Mouse (Mus musculus) embryonic facial prominence, embryonic 14.5 days (tissue): ENCODE measurements around the gene Gm11032. TPM values are rescaled to one million over a fixed set of nuclear protein-coding genes. Genes with fewer than 3 reads are reported as not detected.
A peak's percentile ranks its signal among the peaks of the same experiment; 100 is the strongest.
"Not testable (repeated sequence)": the region's sequence is repeated elsewhere in the genome, so short reads cannot be mapped to it uniquely, and the experiment has no call there.

Experiments used
- ATAC-seq: fragments of 200-750 bp; cut with Nextera tagmentation; 2 replicates; pipeline ENCODE4 v1.8.0; 2017; ENCODE audit warnings: low read depth, moderate number of reproducible peaks, moderate TSS enrichment
- DNase-seq: peaks from one replicate; pipeline ENCODE4 v3.0.0-alpha.2; 2015; ENCODE audit warnings: low spot score
- H3K27ac ChIP-seq: fragments of 300-500 bp; sonication (generic); replicated peaks from 2 replicates; pipeline ENCODE4 v1.5.1; 2014; ENCODE audit warnings: low read depth, mild to moderate bottlenecking, low read length, moderate library complexity
- H3K27me3 ChIP-seq: fragments of 300-500 bp; sonication (generic); replicated peaks from 2 replicates; pipeline ENCODE4 v1.6.1; 2014; ENCODE audit warnings: low read length; ENCODE audit not compliant: control insufficient read depth, insufficient read depth
- H3K36me3 ChIP-seq: fragments of 300-500 bp; sonication (generic); 2 replicates; pipeline ENCODE4 v1.6.1; 2014; ENCODE audit warnings: low read length, mixed read lengths; ENCODE audit not compliant: control insufficient read depth, insufficient read depth
- H3K4me1 ChIP-seq: fragments of 300-500 bp; sonication (generic); 2 replicates; pipeline ENCODE4 v1.6.1; 2014; ENCODE audit warnings: antibody characterized with exemption, low read length; ENCODE audit not compliant: control insufficient read depth, insufficient read depth
- H3K4me2 ChIP-seq: fragments of 300-500 bp; sonication (generic); 2 replicates; pipeline ENCODE4 v1.6.1; 2014; ENCODE audit warnings: low read depth, mild to moderate bottlenecking, low read length, moderate library complexity, mixed read lengths
- H3K4me3 ChIP-seq: fragments of 300-500 bp; sonication (generic); 2 replicates; pipeline ENCODE4 v1.5.1; 2014; ENCODE audit warnings: low read depth, mild to moderate bottlenecking, low read length
- H3K9ac ChIP-seq: fragments of 300-500 bp; sonication (generic); 2 replicates; pipeline ENCODE4 v1.6.1; 2014; ENCODE audit warnings: low read depth, mild to moderate bottlenecking, low read length, moderate library complexity, mixed read lengths
- H3K9me3 ChIP-seq: fragments of 300-500 bp; sonication (generic); 2 replicates; pipeline ENCODE4 v1.6.1; 2016; ENCODE audit warnings: low read length; ENCODE audit not compliant: control insufficient read depth
- WGBS: fragments of 180-500 bp; shearing (Covaris S2); extraction: QIAGEN DNeasy Blood & Tissue Kit; methylation state at CpG from one replicate; pipeline ENCODE4 v1.1.7; 2014; 5-methylcytosine and 5-hydroxymethylcytosine counted together
- polyA plus RNA-seq: library from polyadenylated mRNA; unstranded; fragments of >200 nt; fragmentation: Nextera tagmentation; extraction: Ambion mirVana; gene quantifications from 2 replicates; pipeline ENCODE4 v1.2.1, GENCODE M21; 2014

The Gm11032 gene
- polyA plus RNA-seq, 1 experiment from 2014 or later = not detected

DNA sequence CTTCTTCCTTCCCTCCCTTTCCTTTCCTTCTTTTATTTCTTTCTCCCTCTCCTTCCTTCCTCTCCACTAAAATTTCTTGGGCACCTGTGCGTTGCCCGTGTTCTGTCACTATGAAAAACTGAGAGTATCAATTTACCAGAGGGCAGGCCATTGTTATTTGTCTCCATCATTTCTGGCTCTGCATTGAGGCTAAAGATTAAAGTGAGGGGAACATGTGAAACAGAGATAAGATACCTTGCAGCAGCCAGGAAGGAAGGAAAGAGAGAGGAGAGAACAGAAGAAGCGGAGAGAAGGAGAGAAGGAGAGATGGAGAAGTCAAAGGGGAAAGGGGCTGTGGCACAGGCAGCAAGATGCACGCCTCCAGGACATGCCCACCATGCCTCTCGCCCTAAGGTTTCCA lies 14.5 kb downstream of the Gm11032 start:
- Histone ChIP-seq H3K4me1 (peaks cover 15% of the 10 kb centered on the region), H3K27me3 (no peaks in the 10 kb centered on the region), H3K36me3 (no peaks in the 10 kb centered on the region), H3K9me3 (no peaks in the 10 kb centered on the region), H3K9ac (no peak overlapping the region), H3K4me2 (no peak overlapping the region), H3K4me3 (no peak overlapping the region), H3K27ac (no peak overlapping the region)
- ATAC-seq = no peak
- no peak for DNase-seq
- WGBS = 70% methylated on average over 5 of the region's 5 CpGs

- no peaks in the 10 kb centered on the region for H3K36me3 ChIP-seq
- WGBS = 56% methylated on average over 5 of the region's 5 CpGs
Observed at GRCm38 (mm10) chr11:4636782-4637342, 17.0 kb downstream of the Gm11032 start.

DNA sequence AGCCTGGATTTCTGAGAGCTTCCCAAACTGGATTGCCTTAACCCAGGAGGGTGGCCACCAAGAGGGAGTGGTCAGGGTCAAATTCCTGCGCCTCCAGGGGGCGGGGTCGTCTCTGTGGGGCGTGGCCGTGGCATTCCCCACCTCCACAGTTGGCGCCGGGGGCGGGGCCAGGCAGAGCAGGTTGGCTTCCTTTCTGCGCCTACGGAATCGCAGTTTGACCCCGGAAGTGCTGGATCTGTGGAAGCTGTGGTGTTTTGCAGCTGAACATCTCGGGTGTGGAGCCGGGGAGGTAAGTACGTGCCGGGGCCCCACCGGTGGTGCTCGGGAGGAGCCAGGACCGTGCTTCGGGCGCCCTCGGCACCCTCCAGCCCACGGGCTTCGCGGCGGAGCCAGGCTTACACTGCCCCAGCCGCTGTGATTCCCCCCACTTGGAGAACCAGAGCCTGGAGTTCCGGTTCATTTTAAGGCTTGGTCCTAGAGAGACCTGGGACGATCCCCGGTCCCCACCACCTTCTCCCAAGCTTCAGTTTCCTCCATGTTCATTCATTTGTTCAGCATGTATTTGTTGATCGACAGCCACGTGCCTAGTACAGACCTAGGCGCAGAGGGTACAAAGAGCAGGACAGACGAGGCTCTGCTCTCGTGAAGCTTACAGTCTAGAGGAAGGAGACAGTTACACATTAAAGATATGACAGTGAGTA lies 17.8 kb downstream of the Gm11032 start, which contains the start of gene Ascc2:
Gene Ascc2, plus strand, starts transcription at position 214 of the 701 bp plus-strand sequence.
- Histone ChIP-seq H3K36me3 (no peaks in the 10 kb centered on the region), H3K9me3 (no peaks in the 10 kb centered on the region), H3K27me3 (no peaks in the 10 kb centered on the region), H3K4me1 (peaks cover 11% of the 10 kb centered on the region; the same call in 1 of the 2 replicates), H3K27ac (peak within 1 kb of the TSS; percentile 74), H3K9ac (peak within 1 kb of the TSS; percentile 77), H3K4me3 (peak within 1 kb of the TSS; percentile 87), H3K4me2 (peak within 1 kb of the TSS; percentile 86)
- peak; percentile 95 for DNase-seq
- 0% methylated on average over 27 of the region's 35 CpGs for WGBS
- peak; percentile 95 for ATAC-seq

More at GRCm38 (mm10) chr11:4636782-4637342, 17.0 kb downstream of the Gm11032 start:
- peaks cover 11% of the 10 kb centered on the region; the same call in 1 of the 2 replicates for H3K4me1 ChIP-seq
- peak overlapping the region; percentile 87 for H3K4me3 ChIP-seq
- H3K9ac ChIP-seq = peak overlapping the region; percentile 77; the same call in 1 of the 2 replicates
- peak overlapping the region; percentile 72 for H3K27ac ChIP-seq
- DNase-seq (peak; percentile 19), ATAC-seq (peak; percentile 19; the same call in 1 of the 2 replicates)
- H3K4me2 ChIP-seq = peak overlapping the region; percentile 86
- no peaks in the 10 kb centered on the region for H3K9me3 ChIP-seq
- no peaks in the 10 kb centered on the region for H3K27me3 ChIP-seq

GRCm38 (mm10) chr11:4638261-4638660 lies 18.4 kb downstream of the Gm11032 start:
- no peaks in the 10 kb centered on the region for H3K36me3 ChIP-seq
- peak overlapping the region; percentile 44; the same call in 1 of the 2 replicates for H3K27ac ChIP-seq
- peak overlapping the region; percentile 87 for H3K4me3 ChIP-seq
- WGBS = 18% methylated on average over 7 of the region's 7 CpGs
- H3K9ac ChIP-seq = peak overlapping the region; percentile 77
- peaks cover 11% of the 10 kb centered on the region; the same call in 1 of the 2 replicates for H3K4me1 ChIP-seq
- ATAC-seq = no peak
- DNase-seq = no peak
- H3K27me3 ChIP-seq = no peaks in the 10 kb centered on the region
- H3K4me2 ChIP-seq = peak overlapping the region; percentile 86
- H3K9me3 ChIP-seq = no peaks in the 10 kb centered on the region

- Histone ChIP-seq H3K4me3 (no peak overlapping the region), H3K4me1 (peaks cover 11% of the 10 kb centered on the region; the same call in 1 of the 2 replicates), H3K27ac (no peak overlapping the region), H3K36me3 (no peaks in the 10 kb centered on the region), H3K9me3 (no peaks in the 10 kb centered on the region), H3K27me3 (no peaks in the 10 kb centered on the region), H3K9ac (no peak overlapping the region), H3K4me2 (no peak overlapping the region)
- no peak; the same call in 1 of the 2 replicates for ATAC-seq
- DNase-seq = no peak
Observed at GRCm38 (mm10) chr11:4641185-4641584, 21.3 kb downstream of the Gm11032 start.

- WGBS = 68% methylated on average over 5 of the region's 5 CpGs
- no peak overlapping the region for H3K9ac ChIP-seq
- H3K27ac ChIP-seq = no peak overlapping the region
- H3K4me2 ChIP-seq = no peak overlapping the region
- no peak for DNase-seq
- H3K4me3 ChIP-seq = no peak overlapping the region
- H3K4me1 ChIP-seq = peaks cover 1% of the 10 kb centered on the region; the same call in 1 of the 2 replicates
- no peaks in the 10 kb centered on the region for H3K27me3 ChIP-seq
- peaks cover 25% of the 10 kb centered on the region for H3K36me3 ChIP-seq
- H3K9me3 ChIP-seq = no peaks in the 10 kb centered on the region
- ATAC-seq = no peak
Observed at GRCm38 (mm10) chr11:4643722-4644121, 23.9 kb downstream of the Gm11032 start.

DNA sequence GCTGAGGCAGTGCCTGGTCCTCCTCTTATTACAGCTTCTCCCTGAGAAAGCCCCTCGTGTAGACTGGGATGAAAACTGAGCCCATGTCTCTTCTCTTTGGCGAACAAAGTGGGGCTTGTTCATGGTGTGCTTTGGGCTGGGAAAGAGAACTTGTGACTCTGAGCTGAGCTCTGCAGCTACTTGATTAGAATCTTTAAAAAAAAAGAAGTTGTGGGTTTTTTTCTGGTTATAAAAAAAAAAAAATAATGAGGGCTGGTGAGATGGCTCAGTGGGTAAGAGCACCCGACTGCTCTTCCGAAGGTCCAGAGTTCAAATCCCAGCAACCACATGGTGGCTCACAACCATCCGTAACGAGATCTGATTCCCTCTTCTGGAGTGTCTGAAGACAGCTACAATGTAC lies 25.3 kb downstream of the Gm11032 start:
- H3K9ac ChIP-seq, H3K4me2 ChIP-seq, H3K9me3 ChIP-seq, ATAC-seq, H3K4me1 ChIP-seq, DNase-seq, H3K27ac ChIP-seq, H3K27me3 ChIP-seq, H3K4me3 ChIP-seq: not testable (repeated sequence)
- H3K36me3 ChIP-seq = peaks cover 40% of the 10 kb centered on the region
- 84% methylated on average over 4 of the region's 6 CpGs for WGBS

DNA sequence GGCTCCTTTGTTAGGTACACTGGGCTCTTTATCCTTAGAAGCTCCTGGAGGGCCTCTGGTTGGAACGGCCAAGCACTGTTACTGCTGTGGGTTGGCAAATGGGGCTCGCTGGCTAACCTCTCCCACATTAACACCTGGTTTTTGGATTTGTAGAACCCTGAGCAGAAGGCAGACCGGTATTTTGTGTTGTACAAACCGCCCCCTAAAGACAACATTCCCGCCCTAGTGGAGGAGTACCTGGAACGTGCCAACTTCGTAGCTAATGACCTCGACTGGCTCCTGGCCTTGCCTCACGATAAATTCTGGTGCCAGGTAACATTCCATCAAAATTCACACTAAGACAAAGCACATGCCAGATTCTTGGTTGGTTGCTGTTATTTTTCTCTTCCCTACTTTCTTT lies 26.5 kb downstream of the Gm11032 start:
- no peaks in the 10 kb centered on the region for H3K4me1 ChIP-seq
- WGBS = 80% methylated on average over 9 of the region's 9 CpGs
- H3K9me3 ChIP-seq = no peaks in the 10 kb centered on the region
- H3K27ac ChIP-seq = no peak overlapping the region
- no peak for DNase-seq
- ATAC-seq = no peak
- no peak overlapping the region for H3K9ac ChIP-seq
- no peak overlapping the region for H3K4me3 ChIP-seq
- no peaks in the 10 kb centered on the region for H3K27me3 ChIP-seq
- H3K36me3 ChIP-seq = peaks cover 47% of the 10 kb centered on the region
- H3K4me2 ChIP-seq = no peak overlapping the region
